Mouse (Mus musculus): Measurements from ENCODE around the gene Aldh1a7. TPM values are rescaled to one million over a fixed set of nuclear protein-coding genes. Genes with fewer than 3 reads are reported as not detected.

Aldh1a7 gene
- total RNA-seq (2014; fragmentation: Nextera tagmentation) (not detected in 2 replicates), total RNA-seq (2017) (not detected in 2 replicates), polyA plus RNA-seq (2012) (not detected in 2 replicates)

DNA sequence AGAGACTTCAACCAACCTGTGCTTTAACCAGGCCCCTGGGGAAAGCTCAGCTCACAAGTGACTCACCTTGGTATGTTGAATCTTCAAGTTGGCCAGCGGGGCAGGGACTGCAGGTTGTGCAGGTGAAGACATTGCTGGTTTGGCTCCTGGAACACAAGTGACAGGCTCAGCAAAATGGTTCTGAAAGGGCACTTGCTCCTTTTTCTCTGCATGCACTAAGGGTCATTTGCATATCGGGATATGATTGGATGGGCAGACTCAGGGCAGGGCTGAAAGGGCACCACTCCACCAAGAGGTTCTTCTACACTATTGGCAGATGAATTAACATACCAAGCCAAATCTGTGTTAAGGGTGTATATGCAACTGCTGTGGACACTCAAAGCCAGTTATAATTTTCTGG is at the start of gene Aldh1a7:
Gene Aldh1a7, minus strand, starts transcription at position 182 of the 400 bp plus-strand sequence.
- Histone ChIP-seq H3K36me3 (replicated peaks) (no peaks in the 10 kb centered on the region), H3K27me3 (ENCODE audit: insufficient read depth, low read length) (no peaks in the 10 kb centered on the region), H3K4me3 (ENCODE audit: low read depth, low read length) (no peak within 1 kb of the TSS), H3K4me1 (ENCODE audit: insufficient read depth, low read depth, low read length) (no peaks in the 10 kb centered on the region), H3K9me3 (replicated peaks) (no peaks in the 10 kb centered on the region)
- DNase-seq (ENCODE audit: low spot score) (no peak), ATAC-seq (ENCODE audit: extremely low read depth, insufficient number of reproducible peaks, low FRiP score, poor library complexity, severe bottlenecking) (peak; percentile 60)
- no peak for TF ChIP-seq GATA1 (IDR thresholded peaks at IDR 0.05; ENCODE audit: borderline replicate concordance, low read length)
- no peak for TF ChIP-seq POLR2AphosphoS5 (IDR thresholded peaks at IDR 0.05; ENCODE audit: insufficient replicate concordance, low read depth, low read length)
- TF ChIP-seq TAL1 (conservative IDR thresholded peaks at IDR 0.05; ENCODE audit: low read depth, low read length) = no peak
- no peak for TF ChIP-seq CTCF (IDR thresholded peaks at IDR 0.05; ENCODE audit: low read depth, low read length)
- no peak for TF ChIP-seq GATA2 (IDR thresholded peaks at IDR 0.05; ENCODE audit: borderline replicate concordance, low read depth, low read length)

DNA sequence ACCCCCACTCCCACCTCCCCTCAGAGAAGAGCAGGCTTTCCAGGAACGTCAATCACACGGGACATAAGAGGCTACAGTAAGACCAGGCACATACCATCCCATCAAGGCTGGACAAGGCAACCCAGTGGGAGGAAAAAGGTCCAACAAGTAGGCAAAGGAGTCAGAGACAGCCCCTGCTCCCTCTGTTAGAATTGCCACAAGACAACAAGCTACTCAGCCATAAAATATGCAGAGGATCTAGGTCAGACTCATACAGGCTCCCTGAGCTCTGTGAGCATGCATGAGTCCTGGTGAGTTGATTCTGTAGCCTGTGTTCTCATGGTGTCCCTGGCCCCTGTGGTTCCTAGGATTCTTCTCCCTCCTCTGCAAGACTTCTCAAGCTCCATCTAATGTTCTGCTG is 48.3 kb upstream of the Aldh1a7 start:
- DNase-seq (ENCODE audit: low spot score) (no peak), ATAC-seq (ENCODE audit: extremely low read depth, insufficient number of reproducible peaks, low FRiP score, poor library complexity, severe bottlenecking) (no peak)
- Histone ChIP-seq H3K9me3 (replicated peaks) (no peaks in the 10 kb centered on the region), H3K36me3 (replicated peaks) (no peaks in the 10 kb centered on the region), H3K4me1 (ENCODE audit: insufficient read depth, low read depth, low read length) (no peaks in the 10 kb centered on the region), H3K27me3 (ENCODE audit: insufficient read depth, low read length) (no peaks in the 10 kb centered on the region), H3K4me3 (ENCODE audit: low read depth, low read length) (no peak overlapping the region)
- TF ChIP-seq GATA1 (IDR thresholded peaks at IDR 0.05; ENCODE audit: borderline replicate concordance, low read length) (no peak), POLR2AphosphoS5 (IDR thresholded peaks at IDR 0.05; ENCODE audit: insufficient replicate concordance, low read depth, low read length) (no peak), CTCF (IDR thresholded peaks at IDR 0.05; ENCODE audit: low read depth, low read length) (no peak), GATA2 (IDR thresholded peaks at IDR 0.05; ENCODE audit: borderline replicate concordance, low read depth, low read length) (no peak), TAL1 (conservative IDR thresholded peaks at IDR 0.05; ENCODE audit: low read depth, low read length) (no peak)

DNA sequence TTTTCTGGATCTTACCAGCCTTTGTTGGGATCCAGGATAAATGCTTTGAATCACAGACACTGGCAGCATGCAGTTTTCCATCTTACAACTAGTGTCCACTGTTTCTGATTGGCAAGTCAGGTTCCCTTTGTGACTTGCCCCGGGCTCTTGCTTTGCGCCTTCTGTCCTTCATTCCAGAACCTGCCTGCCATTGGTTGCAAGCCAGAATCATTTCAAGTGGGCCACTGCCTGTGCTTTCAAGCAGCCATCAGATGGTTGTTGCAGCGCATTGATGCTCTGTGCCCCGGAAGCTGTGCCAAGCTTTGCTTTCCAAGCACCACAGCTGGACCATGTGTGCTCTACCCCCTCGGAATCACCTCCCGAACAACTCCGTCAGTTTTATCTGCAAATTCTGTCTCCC is 46.6 kb upstream of the Aldh1a7 start:
- Histone ChIP-seq H3K4me1 (ENCODE audit: insufficient read depth, low read depth, low read length) (no peaks in the 10 kb centered on the region), H3K36me3 (replicated peaks) (no peaks in the 10 kb centered on the region), H3K9me3 (replicated peaks) (no peaks in the 10 kb centered on the region), H3K4me3 (ENCODE audit: low read depth, low read length) (no peak overlapping the region), H3K27me3 (ENCODE audit: insufficient read depth, low read length) (no peaks in the 10 kb centered on the region)
- no peak for ATAC-seq (ENCODE audit: extremely low read depth, insufficient number of reproducible peaks, low FRiP score, poor library complexity, severe bottlenecking)
- TF ChIP-seq TAL1 (conservative IDR thresholded peaks at IDR 0.05; ENCODE audit: low read depth, low read length) (no peak), GATA1 (IDR thresholded peaks at IDR 0.05; ENCODE audit: borderline replicate concordance, low read length) (no peak), CTCF (IDR thresholded peaks at IDR 0.05; ENCODE audit: low read depth, low read length) (no peak), GATA2 (IDR thresholded peaks at IDR 0.05; ENCODE audit: borderline replicate concordance, low read depth, low read length) (no peak), POLR2AphosphoS5 (IDR thresholded peaks at IDR 0.05; ENCODE audit: insufficient replicate concordance, low read depth, low read length) (no peak)
- no peak for DNase-seq (ENCODE audit: low spot score)

DNA sequence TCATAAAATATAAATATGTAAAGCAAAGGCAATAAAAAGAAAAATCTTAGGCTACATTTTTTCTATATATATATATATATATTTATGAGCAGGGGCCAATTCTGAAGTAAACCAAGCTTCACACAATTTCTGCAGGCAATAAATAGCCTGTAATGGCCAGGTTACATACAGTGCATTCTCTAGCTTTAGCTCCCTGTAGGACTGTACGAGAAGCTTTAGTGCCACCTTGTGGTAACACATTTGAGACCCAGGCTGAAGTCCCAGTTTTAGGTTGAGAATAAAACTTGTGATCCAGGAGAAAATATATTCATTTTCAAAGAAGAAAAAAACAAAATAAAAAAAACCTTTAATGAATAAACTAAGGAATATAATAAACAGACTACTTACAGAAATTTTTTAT is 36.9 kb upstream of the Aldh1a7 start:
- no peaks in the 10 kb centered on the region for H3K36me3 ChIP-seq (replicated peaks)
- no peak overlapping the region for H3K4me3 ChIP-seq (ENCODE audit: low read depth, low read length)
- H3K4me1 ChIP-seq (ENCODE audit: insufficient read depth, low read depth, low read length) = no peaks in the 10 kb centered on the region
- no peaks in the 10 kb centered on the region for H3K27me3 ChIP-seq (ENCODE audit: insufficient read depth, low read length)
- TF ChIP-seq TAL1 (conservative IDR thresholded peaks at IDR 0.05; ENCODE audit: low read depth, low read length) = no peak
- TF ChIP-seq CTCF (IDR thresholded peaks at IDR 0.05; ENCODE audit: low read depth, low read length) = no peak
- no peak for TF ChIP-seq GATA2 (IDR thresholded peaks at IDR 0.05; ENCODE audit: borderline replicate concordance, low read depth, low read length)
- TF ChIP-seq GATA1 (IDR thresholded peaks at IDR 0.05; ENCODE audit: borderline replicate concordance, low read length) = no peak
- no peak for TF ChIP-seq POLR2AphosphoS5 (IDR thresholded peaks at IDR 0.05; ENCODE audit: insufficient replicate concordance, low read depth, low read length)
- no peak for DNase-seq (ENCODE audit: low spot score)
- ATAC-seq (ENCODE audit: extremely low read depth, insufficient number of reproducible peaks, low FRiP score, poor library complexity, severe bottlenecking) = no peak
- H3K9me3 ChIP-seq (replicated peaks) = no peaks in the 10 kb centered on the region

DNA sequence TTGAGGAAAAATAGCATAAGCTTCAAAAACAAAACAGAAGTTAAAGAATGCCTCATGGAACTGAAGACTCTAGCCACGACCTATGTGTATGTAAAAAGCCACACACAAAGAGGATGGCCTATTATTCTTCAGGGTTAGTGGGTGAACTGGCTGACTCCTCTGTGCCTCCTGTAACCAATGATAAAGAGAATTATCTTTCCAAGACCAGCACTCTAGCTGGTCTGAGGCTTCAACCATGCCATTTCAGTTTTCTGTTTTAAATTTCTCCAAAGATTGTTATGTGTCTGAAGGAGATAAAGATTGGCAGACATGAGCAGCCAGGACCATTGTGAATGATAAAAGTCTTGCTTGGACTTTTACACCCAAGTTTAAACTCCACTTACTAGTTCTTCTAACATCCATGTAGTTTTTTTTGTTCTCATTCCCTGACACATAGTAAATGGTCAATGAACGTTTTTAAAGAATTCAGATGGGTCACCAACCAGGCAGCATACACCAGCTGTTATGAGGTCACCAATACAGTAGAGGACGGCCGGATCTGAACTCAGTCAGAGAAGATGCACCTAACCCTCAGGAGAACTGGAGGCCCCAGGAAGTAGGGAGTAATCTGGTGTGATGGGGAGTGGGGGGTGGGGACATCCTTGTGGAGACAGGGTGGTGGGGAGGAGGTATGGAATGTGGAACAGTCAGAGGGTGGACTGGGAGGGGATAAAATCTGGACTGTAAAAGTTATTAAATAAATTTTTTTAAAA is 34.5 kb upstream of the Aldh1a7 start:
- no peak overlapping the region for H3K4me3 ChIP-seq (ENCODE audit: low read depth, low read length)
- TF ChIP-seq TAL1 (conservative IDR thresholded peaks at IDR 0.05; ENCODE audit: low read depth, low read length) (no peak), CTCF (IDR thresholded peaks at IDR 0.05; ENCODE audit: low read depth, low read length) (no peak), GATA1 (IDR thresholded peaks at IDR 0.05; ENCODE audit: borderline replicate concordance, low read length) (no peak), GATA2 (IDR thresholded peaks at IDR 0.05; ENCODE audit: borderline replicate concordance, low read depth, low read length) (no peak), POLR2AphosphoS5 (IDR thresholded peaks at IDR 0.05; ENCODE audit: insufficient replicate concordance, low read depth, low read length) (no peak)
- H3K27me3 ChIP-seq (ENCODE audit: insufficient read depth, low read length) = no peaks in the 10 kb centered on the region
- ATAC-seq (ENCODE audit: extremely low read depth, insufficient number of reproducible peaks, low FRiP score, poor library complexity, severe bottlenecking) = no peak
- H3K36me3 ChIP-seq (replicated peaks) = no peaks in the 10 kb centered on the region
- H3K4me1 ChIP-seq (ENCODE audit: insufficient read depth, low read depth, low read length) = no peaks in the 10 kb centered on the region
- no peak for DNase-seq (ENCODE audit: low spot score)
- H3K9me3 ChIP-seq (replicated peaks) = no peaks in the 10 kb centered on the region

DNA sequence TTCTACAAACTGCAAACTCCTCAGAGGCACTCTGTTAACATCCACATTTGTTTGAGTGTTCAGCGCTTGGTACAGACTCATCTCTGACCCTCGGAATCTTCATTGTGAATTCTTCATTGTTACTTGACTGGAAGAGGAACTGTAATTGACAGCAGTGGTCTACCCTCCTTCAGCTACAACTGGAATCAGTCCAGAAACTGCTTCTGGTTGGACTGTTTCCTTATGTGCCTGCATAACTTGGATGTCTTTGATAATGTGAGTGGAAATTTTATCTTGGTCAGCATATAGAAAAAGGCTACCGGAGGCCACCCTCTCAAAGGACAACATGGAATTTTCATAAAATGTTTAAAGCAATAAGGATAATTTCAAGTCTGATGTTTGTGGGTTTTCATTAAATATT is 33.8 kb upstream of the Aldh1a7 start:
- H3K4me3 ChIP-seq (ENCODE audit: low read depth, low read length) = no peak overlapping the region
- ATAC-seq (ENCODE audit: extremely low read depth, insufficient number of reproducible peaks, low FRiP score, poor library complexity, severe bottlenecking) (no peak), DNase-seq (ENCODE audit: low spot score) (no peak)
- TF ChIP-seq CTCF (IDR thresholded peaks at IDR 0.05; ENCODE audit: low read depth, low read length) = no peak
- no peak for TF ChIP-seq POLR2AphosphoS5 (IDR thresholded peaks at IDR 0.05; ENCODE audit: insufficient replicate concordance, low read depth, low read length)
- TF ChIP-seq TAL1 (conservative IDR thresholded peaks at IDR 0.05; ENCODE audit: low read depth, low read length) = no peak
- no peak for TF ChIP-seq GATA2 (IDR thresholded peaks at IDR 0.05; ENCODE audit: borderline replicate concordance, low read depth, low read length)
- no peak for TF ChIP-seq GATA1 (IDR thresholded peaks at IDR 0.05; ENCODE audit: borderline replicate concordance, low read length)
- no peaks in the 10 kb centered on the region for H3K27me3 ChIP-seq (ENCODE audit: insufficient read depth, low read length)
- no peaks in the 10 kb centered on the region for H3K36me3 ChIP-seq (replicated peaks)
- H3K4me1 ChIP-seq (ENCODE audit: insufficient read depth, low read depth, low read length) = no peaks in the 10 kb centered on the region
- no peaks in the 10 kb centered on the region for H3K9me3 ChIP-seq (replicated peaks)

All from G1E (cell line).